Mouse (Mus musculus) mouse trophoblast stem cell (cell line): ENCODE results near the gene Asb9.

ENCODE experiments used
- in situ Hi-C, 2 experiments: fragments of 300-500 bp; cut with MseI, MboI; formaldehyde crosslinking; loops; 2 replicates in 1 of 2; 3 replicates in 1 of 2; pipeline ENCODE4 v1.15.1; 2025

Asb9 gene

GRCm38 (mm10) chrX:164505709-164506498, at the start of gene Asb9:
Gene Asb9, plus strand, starts transcription at chrX:164506327.
- in situ Hi-C loops = no loop called here

GRCm38 (mm10) chrX:164459205-164459878, 46.8 kb upstream of the Asb9 start:
- in situ Hi-C loops = loop anchor here in 1 of 2 experiments (10.0 kb wide), 1 partner anchor 275 kb away; no protein-coding TSS in a partner anchor

GRCm38 (mm10) chrX:164502258-164502657, 3.9 kb upstream of the Asb9 start:
- in situ Hi-C loops = no loop called here

GRCm38 (mm10) chrX:164507068-164507467, 941 bp downstream of the Asb9 start:
- in situ Hi-C loops = no loop called here

- in situ Hi-C loops = no loop called here
Observed at GRCm38 (mm10) chrX:164508728-164509127, 2.6 kb downstream of the Asb9 start.

- in situ Hi-C loops = no loop called here
Observed at GRCm38 (mm10) chrX:164522138-164522537, 16.0 kb downstream of the Asb9 start.

GRCm38 (mm10) chrX:164526566-164526965, 20.4 kb downstream of the Asb9 start:
- in situ Hi-C loops = no loop called here

GRCm38 (mm10) chrX:164541436-164542317, 35.5 kb downstream of the Asb9 start:
- in situ Hi-C loops = no loop called here

GRCm38 (mm10) chrX:164570195-164570594, 64.1 kb downstream of the Asb9 start:
- in situ Hi-C loops = no loop called here

GRCm38 (mm10) chrX:164576967-164577366, 70.8 kb downstream of the Asb9 start:
- in situ Hi-C loops = no loop called here
